In the genomic region with DNA sequence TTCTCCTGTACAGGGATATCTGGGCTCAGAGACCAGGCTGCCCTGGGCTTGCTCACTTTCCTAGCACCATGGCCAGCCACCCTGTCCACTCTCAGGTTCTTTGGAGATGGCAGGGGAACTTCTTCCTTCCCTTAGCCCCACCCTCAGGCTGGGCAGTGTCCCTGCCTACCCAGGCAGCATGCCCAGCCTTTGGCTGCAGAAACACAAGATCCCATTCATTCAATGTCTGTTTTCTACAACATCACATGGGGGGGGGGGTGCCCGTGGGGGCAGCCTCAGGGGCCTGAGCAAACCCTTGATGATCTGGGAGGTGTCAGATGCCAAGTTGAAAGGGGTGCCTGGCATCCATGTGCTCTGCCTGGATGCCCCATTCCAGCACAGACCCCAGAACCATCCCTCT, we compare ENCODE assay signal across 14 mouse cellular contexts. TPM values are rescaled to one million over a fixed set of nuclear protein-coding genes. Genes with fewer than 3 reads are reported as not detected.
DNase-seq lines count a peak whose midpoint lies in the region; ATAC-seq and TF ChIP-seq lines count a peak whose summit lies in the region.
"Had no signal": no experiment of that assay in that cellular context is flagged by ENCODE, and none has a peak within 500 bp of the region (broad histone marks: within the 10 kb centered on the region; RNA-seq: fewer than 3 reads in every experiment).

No protein-coding gene starts in this region.

- H3K27me3 ChIP-seq in forebrain, embryonic 16.5 days (replicated peaks; ENCODE audit: control insufficient read depth, insufficient read depth, low read length), result no peaks in the 10 kb centered on the region
- H3K27me3 ChIP-seq in limb, embryonic 14.5 days (ENCODE audit: control insufficient read depth, insufficient read depth, low read length), result no peaks in the 10 kb centered on the region
- H3K27me3 ChIP-seq: heart, embryonic 15.5 days had no signal

- no peak for TF ChIP-seq CTCF in layer of hippocampus, adult 2 months (conservative IDR thresholded peaks at IDR 0.05)

- ATAC-seq in forebrain, embryonic 16.5 days, result peak; percentile 21; the same call in 1 of the 2 replicates
- ATAC-seq in limb, embryonic 14.5 days (ENCODE audit: low FRiP score, low read depth), result no peak
- ATAC-seq: inflammation-experienced regulatory T-cells, adult 6 months had no signal

- no peak overlapping the region for H3K9ac ChIP-seq in forebrain, embryonic 16.5 days (replicated peaks; ENCODE audit: low read depth, low read length)
- peak overlapping the region; percentile 21; the same call in 1 of the 2 replicates for H3K9ac ChIP-seq in limb, embryonic 14.5 days (ENCODE audit: low read depth, low read length, severe bottlenecking)
- H3K9ac ChIP-seq: heart, embryonic 15.5 days had no signal

- H3K27ac ChIP-seq in layer of hippocampus, adult 2 months, result peak overlapping the region; percentile 82
- no peak overlapping the region for H3K27ac ChIP-seq in forebrain, embryonic 16.5 days (ENCODE audit: low read length)
- peak overlapping the region; percentile 76 for H3K27ac ChIP-seq in limb, embryonic 14.5 days (replicated peaks; ENCODE audit: low read depth, low read length)
- H3K27ac ChIP-seq: heart, embryonic 15.5 days had no signal

- H3K36me3 ChIP-seq in forebrain, embryonic 16.5 days (ENCODE audit: control insufficient read depth, insufficient read depth), result no peaks in the 10 kb centered on the region
- peaks cover 75% of the 10 kb centered on the region for H3K36me3 ChIP-seq in limb, embryonic 14.5 days (ENCODE audit: control insufficient read depth, insufficient read depth, low read length)
- H3K36me3 ChIP-seq: heart, embryonic 15.5 days had no signal

- no peak for DNase-seq in layer of hippocampus, adult 2 months (ENCODE audit: low spot score in 2 of 2)
- DNase-seq in layer of hippocampus, adult 9-10 months (ENCODE audit: low spot score), result no peak
- peak; percentile 75 for DNase-seq in brain, adult 2 months (ENCODE audit: low read depth, low spot score)
- DNase-seq in limb, embryonic 14.5 days (ENCODE audit: low spot score), result no peak
- DNase-seq in kidney, postnatal 10 days, result no peak
- no peak for DNase-seq in spleen, adult 12 weeks (ENCODE audit: low spot score)
- DNase-seq in adrenal gland, postnatal 4 days (ENCODE audit: low spot score in 2 of 2), result no peak
- DNase-seq: gastrocnemius, postnatal 25 days; kidney, postnatal 36 days; lung, adult 2 months had no signal

- H3K4me2 ChIP-seq in forebrain, embryonic 16.5 days (ENCODE audit: low read length), result no peak overlapping the region
- H3K4me2 ChIP-seq in limb, embryonic 14.5 days (replicated peaks; ENCODE audit: low read depth, low read length, severe bottlenecking), result no peak overlapping the region
- H3K4me2 ChIP-seq: heart, embryonic 15.5 days had no signal

- peaks cover 18% of the 10 kb centered on the region for H3K4me1 ChIP-seq in forebrain, embryonic 16.5 days (replicated peaks; ENCODE audit: control insufficient read depth, insufficient read depth, low read length)
- H3K4me1 ChIP-seq in limb, embryonic 14.5 days (ENCODE audit: control insufficient read depth, insufficient read depth, low read length), result peaks cover 35% of the 10 kb centered on the region
- H3K4me1 ChIP-seq: megakaryocyte, embryonic 14.5 days had no signal

- H3K9me3 ChIP-seq in forebrain, embryonic 16.5 days (ENCODE audit: control insufficient read depth, low read length), result no peaks in the 10 kb centered on the region
- no peaks in the 10 kb centered on the region for H3K9me3 ChIP-seq in limb, embryonic 14.5 days (ENCODE audit: control insufficient read depth, low read length)
- H3K9me3 ChIP-seq: heart, embryonic 15.5 days had no signal

- 11% methylated on average over 1 of the region's 1 CpGs for WGBS in forebrain, embryonic 16.5 days
- 57% methylated on average over 1 of the region's 1 CpGs for WGBS in limb, embryonic 14.5 days

- H3K4me3 ChIP-seq in layer of hippocampus, adult 2 months, result peak overlapping the region; percentile 17; the same call in 1 of the 2 replicates
- no peak overlapping the region for H3K4me3 ChIP-seq in forebrain, embryonic 16.5 days (replicated peaks; ENCODE audit: low read length)
- H3K4me3 ChIP-seq in limb, embryonic 14.5 days (replicated peaks; ENCODE audit: low read length), result no peak overlapping the region
- H3K4me3 ChIP-seq: heart, embryonic 15.5 days; megakaryocyte, embryonic 14.5 days had no signal

- no peak for TF ChIP-seq POLR2A in limb, embryonic 14.5 days (IDR thresholded peaks at IDR 0.05; ENCODE audit: borderline replicate concordance, extremely low read depth, insufficient read depth, insufficient read length)

RNA-seq across cellular contexts. Expression of a gene that starts 7.1 kb away (rescaled TPM):
- 10 to 100 TPM; 14.5 to 15.2 TPM for total RNA-seq in layer of hippocampus, adult 2 months (2021)
- polyA plus RNA-seq in forebrain, embryonic 16.5 days (2015; fragmentation: Nextera tagmentation; extraction: Ambion mirVana), result 7.4 and 8.7 TPM in 2 replicates
- 254 and 284 TPM in 2 replicates for polyA plus RNA-seq in limb, embryonic 14.5 days (2012; rRNA removed)
- polyA plus RNA-seq in limb, embryonic 14.5 days (2014; fragmentation: Nextera tagmentation; extraction: Ambion mirVana), result 153 TPM in 2 replicates
- 10 to 100 TPM; 62.1 to 69.1 TPM for total RNA-seq in adrenal gland, postnatal 4 days (2021)
- polyA plus RNA-seq: inflammation-experienced regulatory T-cells, adult 6 months had no signal

RNA-seq across cellular contexts. Expression of a gene that starts 47.6 kb away (rescaled TPM):
- 10 to 100 TPM; 64.7 to 72.0 TPM for total RNA-seq in layer of hippocampus, adult 2 months (2021)
- 63.0 and 63.1 TPM in 2 replicates for polyA plus RNA-seq in forebrain, embryonic 16.5 days (2015; fragmentation: Nextera tagmentation; extraction: Ambion mirVana)
- polyA plus RNA-seq in limb, embryonic 14.5 days (2012; rRNA removed), result 55.8 and 71.7 TPM in 2 replicates
- 74.6 and 75.4 TPM in 2 replicates for polyA plus RNA-seq in limb, embryonic 14.5 days (2014; fragmentation: Nextera tagmentation; extraction: Ambion mirVana)
- 10 to 100 TPM; 63.6 to 65.1 TPM for total RNA-seq in adrenal gland, postnatal 4 days (2021)
